ENCODE assay signal across 15 mouse cellular contexts in the genomic region with DNA sequence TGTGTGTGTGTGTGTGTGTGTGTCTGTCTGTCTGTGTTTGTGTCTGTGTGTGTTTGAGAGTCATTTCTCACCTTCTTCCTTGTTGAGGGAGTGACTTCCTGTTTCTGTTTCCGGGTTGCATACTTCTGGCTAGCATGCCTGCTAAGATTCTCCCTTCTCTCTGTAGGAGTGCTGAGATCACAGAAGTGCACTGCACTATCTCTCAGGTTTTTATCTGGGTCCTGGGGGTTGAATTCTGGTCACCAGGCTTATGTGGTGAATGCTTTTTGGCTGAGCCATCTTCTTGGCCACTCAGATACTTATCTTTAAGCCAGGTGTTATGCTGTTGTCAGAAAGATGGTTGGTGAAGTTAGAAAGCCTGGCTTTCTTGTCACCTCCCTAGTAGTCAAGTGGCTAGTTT. TPM values are rescaled to one million over a fixed set of nuclear protein-coding genes. Genes with fewer than 3 reads are reported as not detected.
DNase-seq lines count a peak whose midpoint lies in the region; ATAC-seq and TF ChIP-seq lines count a peak whose summit lies in the region.
"Had no signal": no experiment of that assay in that cellular context is flagged by ENCODE, and none has a peak within 500 bp of the region (broad histone marks: within the 10 kb centered on the region; RNA-seq: fewer than 3 reads in every experiment).

No protein-coding gene starts in this region.

- TF ChIP-seq RAD21 in MEL (IDR thresholded peaks at IDR 0.05; ENCODE audit: low read depth, low read length): no peak

- no peaks in the 10 kb centered on the region for H3K9me3 ChIP-seq in MEL (replicated peaks; ENCODE audit: insufficient read depth, low read length)
- H3K9me3 ChIP-seq in forebrain, embryonic 10.5 days: no peaks in the 10 kb centered on the region
- H3K9me3 ChIP-seq: embryonic facial prominence, embryonic 13.5 days; forebrain, embryonic 12.5 days; heart, embryonic 10.5 days; liver, embryonic 13.5 days had no signal

- TF ChIP-seq EP300 in MEL (IDR thresholded peaks at IDR 0.05; ENCODE audit: low read depth in 1 of 2, low read length in 2 of 2): peak in 1 of 2 experiments; percentile 39; a peak in 1 of 4 replicates

- WGBS in spleen, adult 2 months: 0% methylated on average over 1 of the region's 1 CpGs
- 70% methylated on average over 1 of the region's 1 CpGs for WGBS in forebrain, embryonic 10.5 days

- no peak for TF ChIP-seq CTCF in spleen, adult 2 months (IDR thresholded peaks at IDR 0.05; ENCODE audit: extremely low read depth, insufficient read depth, insufficient read length, insufficient replicate concordance)
- TF ChIP-seq CTCF in MEL (IDR thresholded peaks at IDR 0.05 in 2 of 3, conservative IDR thresholded peaks at IDR 0.05 in 1 of 3; ENCODE audit: control insufficient read depth in 1 of 3, insufficient read depth in 1 of 3, low read depth in 2 of 3, low read length in 3 of 3, poor library complexity in 1 of 3, severe bottlenecking in 1 of 3): no peak

- H3K79me2 ChIP-seq in MEL (ENCODE audit: control insufficient read depth, insufficient read depth, low read length, poor library complexity): no peaks in the 10 kb centered on the region; the same call in 1 of the 2 replicates

- no peak for TF ChIP-seq POLR2A in spleen, adult 2 months (IDR thresholded peaks at IDR 0.05; ENCODE audit: low read depth, low read length)
- no peak for TF ChIP-seq POLR2A in MEL (IDR thresholded peaks at IDR 0.05; ENCODE audit: control insufficient read depth in 1 of 2, insufficient read depth in 1 of 2, low read depth in 1 of 2, low read length in 2 of 2, poor library complexity in 1 of 2)

- H3K27ac ChIP-seq in spleen, adult 2 months (ENCODE audit: insufficient read depth, low read length): peak overlapping the region; percentile 31; the same call in 1 of the 2 replicates
- H3K27ac ChIP-seq in MEL (ENCODE audit: control insufficient read depth, low read depth, low read length): peak overlapping the region; percentile 11
- no peak overlapping the region for H3K27ac ChIP-seq in forebrain, embryonic 10.5 days
- H3K27ac ChIP-seq: embryonic facial prominence, embryonic 13.5 days; forebrain, embryonic 12.5 days; heart, embryonic 10.5 days; liver, embryonic 13.5 days; macrophage had no signal

- peak; percentile 92 for ATAC-seq in megakaryocyte progenitor cell, adult 5-6 weeks (replicated peaks; ENCODE audit: poor library complexity)
- ATAC-seq: intestine, embryonic 16.5 days had no signal

- H3K9ac ChIP-seq in MEL (ENCODE audit: control insufficient read depth, low read depth, low read length, poor library complexity, severe bottlenecking): no peak overlapping the region
- H3K9ac ChIP-seq: embryonic facial prominence, embryonic 13.5 days; forebrain, embryonic 12.5 days; liver, embryonic 13.5 days had no signal

- H3K36me3 ChIP-seq in spleen, adult 2 months (ENCODE audit: control insufficient read depth, insufficient read depth, low read length): peaks cover 8% of the 10 kb centered on the region; the same call in 1 of the 2 replicates
- H3K36me3 ChIP-seq in MEL (ENCODE audit: control insufficient read depth in 1 of 2, insufficient read depth in 2 of 2, low read length in 2 of 2): peaks cover 4 to 8% of the 10 kb centered on the region in 2 experiments
- H3K36me3 ChIP-seq in forebrain, embryonic 10.5 days (replicated peaks): peaks cover 53% of the 10 kb centered on the region

- peaks cover 2% of the 10 kb centered on the region; the same call in 1 of the 2 replicates for H3K4me1 ChIP-seq in spleen, adult 2 months (ENCODE audit: control insufficient read depth, insufficient read depth, insufficient read length)
- peaks cover 0 to 6% of the 10 kb centered on the region in 2 experiments; a peak in 2 of 4 replicates for H3K4me1 ChIP-seq in MEL (ENCODE audit: control insufficient read depth in 1 of 2, insufficient read depth in 2 of 2, low read length in 2 of 2)
- H3K4me1 ChIP-seq in forebrain, embryonic 10.5 days: no peaks in the 10 kb centered on the region
- H3K4me1 ChIP-seq: embryonic facial prominence, embryonic 13.5 days; forebrain, embryonic 12.5 days; liver, embryonic 13.5 days had no signal

- H3K4me3 ChIP-seq in spleen, adult 2 months (ENCODE audit: extremely low read depth, insufficient read depth, insufficient read length): peak overlapping the region; percentile 19; the same call in 1 of the 2 replicates
- no peak overlapping the region for H3K4me3 ChIP-seq in MEL (ENCODE audit: control insufficient read depth in 1 of 2, insufficient read depth in 1 of 2, low read depth in 2 of 2, low read length in 2 of 2)
- H3K4me3 ChIP-seq in forebrain, embryonic 10.5 days: no peak overlapping the region
- H3K4me3 ChIP-seq: embryonic facial prominence, embryonic 13.5 days; forebrain, embryonic 12.5 days; heart, embryonic 10.5 days; liver, embryonic 13.5 days had no signal

- H3K27me3 ChIP-seq in spleen, adult 2 months (ENCODE audit: control insufficient read depth, insufficient read depth, low read length): no peaks in the 10 kb centered on the region
- no peaks in the 10 kb centered on the region for H3K27me3 ChIP-seq in MEL (ENCODE audit: control insufficient read depth in 1 of 2, insufficient read depth in 2 of 2, low read length in 2 of 2)
- no peaks in the 10 kb centered on the region for H3K27me3 ChIP-seq in forebrain, embryonic 10.5 days (ENCODE audit: poor library complexity, severe bottlenecking)
- H3K27me3 ChIP-seq: embryonic facial prominence, embryonic 13.5 days; forebrain, embryonic 12.5 days; liver, embryonic 13.5 days had no signal

- peak; percentile 4 to 29 for DNase-seq in spleen, adult 2 months (ENCODE audit: low read depth in 1 of 2, low spot score in 2 of 2)
- DNase-seq in spleen, postnatal 10 days (ENCODE audit: low spot score in 2 of 2): no peak
- peak; percentile 64 for DNase-seq in MEL (ENCODE audit: low read depth, low spot score)
- DNase-seq in thymus, postnatal 4 days: peak; percentile 23
- DNase-seq in forebrain, embryonic 10.5 days (ENCODE audit: extremely low spot score, low spot score): no peak
- DNase-seq in right cerebral cortex, adult 2 months (ENCODE audit: low spot score in 2 of 2): no peak
- DNase-seq: cerebellum, postnatal 14 days; heart, postnatal 36 days; liver, embryonic 13.5 days had no signal

TF ChIP-seq in MEL, 35 proteins besides CTCF, POLR2A, EP300 and RAD21 (continues in another document):
- TF ChIP-seq MAFK (IDR thresholded peaks at IDR 0.05; ENCODE audit: borderline replicate concordance, low read depth, low read length): no peak
- TF ChIP-seq JUND (IDR thresholded peaks at IDR 0.05; ENCODE audit: low read depth, low read length): no peak
- no peak for TF ChIP-seq POLR2AphosphoS2 (IDR thresholded peaks at IDR 0.05; ENCODE audit: low read length)
- no peak for TF ChIP-seq MAX (IDR thresholded peaks at IDR 0.05; ENCODE audit: low read length)
- 0 out of 2 replicates have a peak, but pooled peaks have one; percentile 11 for TF ChIP-seq RCOR1 (IDR thresholded peaks at IDR 0.05; ENCODE audit: low read depth, low read length)
- TF ChIP-seq BHLHE40 (IDR thresholded peaks at IDR 0.05; ENCODE audit: borderline replicate concordance, low read depth, low read length): no peak
- no peak for TF ChIP-seq ZNF384 (IDR thresholded peaks at IDR 0.05; ENCODE audit: low read depth, low read length)
- peak; percentile 92 for TF ChIP-seq ELF1 (IDR thresholded peaks at IDR 0.05; ENCODE audit: low read depth, low read length)
- no peak for TF ChIP-seq GABPA (IDR thresholded peaks at IDR 0.05; ENCODE audit: low read depth, low read length)
- TF ChIP-seq USF2 (IDR thresholded peaks at IDR 0.05; ENCODE audit: borderline replicate concordance in 1 of 2, insufficient read depth in 1 of 2, low read depth in 1 of 2, low read length in 2 of 2): no peak
- TF ChIP-seq MEF2A (IDR thresholded peaks at IDR 0.05; ENCODE audit: extremely low read depth, insufficient replicate concordance, low read depth, low read length, poor library complexity, severe bottlenecking): no peak
- peak; percentile 52; the same call in 1 of the 2 replicates for TF ChIP-seq HCFC1 (IDR thresholded peaks at IDR 0.05; ENCODE audit: low read depth, low read length)
- no peak for TF ChIP-seq TCF12 (IDR thresholded peaks at IDR 0.05; ENCODE audit: low read depth, low read length)
- no peak for TF ChIP-seq MYB (IDR thresholded peaks at IDR 0.05; ENCODE audit: low read depth, low read length)
- TF ChIP-seq ETS1 (IDR thresholded peaks at IDR 0.05; ENCODE audit: low read depth, low read length): 0 out of 2 replicates have a peak, but pooled peaks have one; percentile 14
- no peak for TF ChIP-seq USF1 (IDR thresholded peaks at IDR 0.05; ENCODE audit: low read depth, low read length)
- TF ChIP-seq ZKSCAN1 (IDR thresholded peaks at IDR 0.05; ENCODE audit: low read depth, low read length): no peak
- no peak for TF ChIP-seq SMC3 (IDR thresholded peaks at IDR 0.05; ENCODE audit: low read depth, low read length)
- TF ChIP-seq TBP (IDR thresholded peaks at IDR 0.05; ENCODE audit: low read depth, low read length): 0 out of 2 replicates have a peak, but pooled peaks have one; percentile 17
- peak; percentile 39; the same call in 1 of the 2 replicates for TF ChIP-seq SIN3A (IDR thresholded peaks at IDR 0.05; ENCODE audit: low read length)
- TF ChIP-seq ZC3H11A (IDR thresholded peaks at IDR 0.05; ENCODE audit: low read depth, low read length): no peak
- TF ChIP-seq GATA1 (IDR thresholded peaks at IDR 0.05; ENCODE audit: low read depth, low read length): peak; percentile 60
- TF ChIP-seq CHD1 (IDR thresholded peaks at IDR 0.05; ENCODE audit: low read depth, low read length): no peak
- TF ChIP-seq CHD2 (IDR thresholded peaks at IDR 0.05; ENCODE audit: low read length): no peak
- no peak for TF ChIP-seq ZMIZ1 (IDR thresholded peaks at IDR 0.05; ENCODE audit: low read depth, low read length)
- TF ChIP-seq MYC (IDR thresholded peaks at IDR 0.05; ENCODE audit: low read depth, low read length): no peak
- no peak for TF ChIP-seq E2F4 (IDR thresholded peaks at IDR 0.05; ENCODE audit: borderline replicate concordance, low read depth, low read length)
- TF ChIP-seq POLR2AphosphoS5 (IDR thresholded peaks at IDR 0.05; ENCODE audit: borderline replicate concordance, low read depth, low read length): no peak
- TF ChIP-seq TAL1 (IDR thresholded peaks at IDR 0.05; ENCODE audit: low read length): no peak
- no peak for TF ChIP-seq MAZ (IDR thresholded peaks at IDR 0.05; ENCODE audit: low read depth, low read length)

RNA-seq across cellular contexts. Expression of gene Cetn3, which starts 11.0 kb away (rescaled TPM):
- 1.0 and 1.2 TPM in 2 replicates for polyA plus RNA-seq in spleen, adult 2 months (2012; rRNA removed)
- 70.2 and 77.6 TPM in 2 replicates for total RNA-seq in MEL (2012; rRNA removed)
- polyA plus RNA-seq in MEL (2012; ENCODE audit: insufficient read depth in 1 of 2, insufficient read length in 2 of 2, low read depth in 1 of 2, low replicate concordance in 2 of 2, missing spikeins in 1 of 2): 100 to 1,000 TPM in 1 of 2 experiments, not detected in 1; 101 TPM
- 207 and 221 TPM in 2 replicates for total RNA-seq in megakaryocyte progenitor cell, adult 5-6 weeks (2015)
- 388 and 505 TPM in 2 replicates for total RNA-seq in megakaryocyte progenitor cell, adult 5-6 weeks (2017)
- polyA plus RNA-seq in forebrain, embryonic 10.5 days (2016; fragmentation: Nextera tagmentation; extraction: Ambion mirVana): 237 and 275 TPM in 2 replicates

Comparison
In these comparisons a context has a peak if more than half of its experiments do, and no peak if none do; other contexts are left out.
1. DNase-seq: peak in spleen, adult 2 months (2 of 2), MEL (single experiment) and thymus, postnatal 4 days (single experiment); none in spleen, postnatal 10 days (0 of 2), forebrain, embryonic 10.5 days (single experiment) and right cerebral cortex, adult 2 months (0 of 2).